Mouse (Mus musculus) embryo, embryonic 9.5 days (tissue): ENCODE measurements around the gene Olfr1052.
"Not testable (repeated sequence)": the region's sequence is repeated elsewhere in the genome, so short reads cannot be mapped to it uniquely, and the experiment has no call there.

ENCODE experiments used
- DNase-seq: peaks from one replicate; pipeline ENCODE4 v3.0.0-alpha.2; 2017; ENCODE audit errors: extremely low spot score

Gene Olfr1052

GRCm38 (mm10) chr2:86292155-86292554 lies at the start of gene Olfr1052:
Olfr1052 (plus strand) TSS chr2:86292455.
- DNase-seq: no peak

- not testable (repeated sequence) for DNase-seq
Observed at GRCm38 (mm10) chr2:86258228-86258627, 34.0 kb upstream of the Olfr1052 start, which contains the start of gene Olfr1049. Olfr1049 (minus strand) TSS chr2:86258328.

GRCm38 (mm10) chr2:86278988-86279387 lies 13.3 kb upstream of the Olfr1052 start, which contains the start of gene Olfr1051:
Olfr1051 (minus strand) TSS chr2:86279088.
- not testable (repeated sequence) for DNase-seq

GRCm38 (mm10) chr2:86315184-86315583 lies 22.9 kb downstream of the Olfr1052 start, which contains the start of gene Olfr1053:
Olfr1053 (minus strand) TSS chr2:86315284.
- DNase-seq: no peak

- no peak for DNase-seq
Observed at GRCm38 (mm10) chr2:86335333-86335732, 43.1 kb downstream of the Olfr1052 start, which contains the start of gene Olfr1054. Olfr1054 (minus strand) TSS chr2:86335433.
